Comparison of ENCODE assay signal across 9 mouse cellular contexts in the genomic region with DNA sequence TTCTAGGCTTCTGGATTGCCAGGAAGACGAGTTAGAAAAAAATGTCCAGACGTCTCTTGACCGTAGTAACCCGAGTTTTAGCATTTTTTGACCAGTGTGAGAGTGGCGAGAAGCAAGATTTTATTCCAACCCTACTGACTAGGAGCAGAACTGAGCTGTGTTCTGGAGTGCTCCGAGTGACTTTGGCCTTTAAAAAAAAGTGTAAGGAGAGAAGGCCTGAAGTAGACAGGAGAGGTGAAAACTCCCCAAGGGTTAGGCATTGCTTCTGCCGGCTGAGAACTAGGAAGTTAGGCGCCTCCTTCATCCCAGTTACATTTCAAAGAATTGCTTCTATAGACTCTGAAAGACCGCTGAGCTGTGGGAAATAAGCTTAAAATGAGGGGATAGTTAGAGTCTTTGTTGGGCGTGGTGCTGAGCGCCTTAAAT. TPM values are rescaled to one million over a fixed set of nuclear protein-coding genes. Genes with fewer than 3 reads are reported as not detected.
A peak's percentile ranks its signal among the peaks of the same experiment; 100 is the strongest.
DNase-seq lines count a peak whose midpoint lies in the region; ATAC-seq lines count a peak whose summit lies in the region.
"Had no signal": no experiment of that assay in that cellular context is flagged by ENCODE, and none has a peak within 500 bp of the region (broad histone marks: within the 10 kb centered on the region; RNA-seq: fewer than 3 reads in every experiment).

No protein-coding gene starts in this region.

- no peaks in the 10 kb centered on the region for H3K27me3 ChIP-seq in lung, embryonic 15.5 days
- no peaks in the 10 kb centered on the region for H3K27me3 ChIP-seq in heart, embryonic 16.5 days (ENCODE audit: control insufficient read depth, insufficient read depth, low read length)
- no peaks in the 10 kb centered on the region for H3K27me3 ChIP-seq in liver, embryonic 15.5 days

- no peaks in the 10 kb centered on the region for H3K9me3 ChIP-seq in lung, embryonic 15.5 days
- no peaks in the 10 kb centered on the region for H3K9me3 ChIP-seq in heart, embryonic 16.5 days (replicated peaks; ENCODE audit: control insufficient read depth, low read length)
- no peaks in the 10 kb centered on the region for H3K9me3 ChIP-seq in liver, embryonic 15.5 days (replicated peaks)

- WGBS in lung, embryonic 15.5 days: 0% methylated on average over 11 of the region's 11 CpGs
- 1% methylated on average over 11 of the region's 11 CpGs for WGBS in heart, embryonic 16.5 days
- under 1% methylated on average over 11 of the region's 11 CpGs for WGBS in liver, embryonic 15.5 days (ENCODE audit: insufficient replicate concordance)

- peaks cover 13% of the 10 kb centered on the region for H3K4me1 ChIP-seq in lung, embryonic 15.5 days
- H3K4me1 ChIP-seq in brown adipose tissue, adult 24 weeks (ENCODE audit: control insufficient read depth, insufficient read depth, insufficient read length, low read length): peaks cover 11% of the 10 kb centered on the region; the same call in 1 of the 2 replicates
- H3K4me1 ChIP-seq in heart, embryonic 16.5 days (ENCODE audit: control insufficient read depth, insufficient read depth, low read length): peaks cover 26% of the 10 kb centered on the region
- H3K4me1 ChIP-seq in liver, embryonic 15.5 days (replicated peaks): peaks cover 30% of the 10 kb centered on the region

- H3K4me2 ChIP-seq in lung, embryonic 15.5 days: peak overlapping the region; percentile 60
- H3K4me2 ChIP-seq in heart, embryonic 16.5 days (ENCODE audit: low read depth, low read length): peak overlapping the region; percentile 86
- peak overlapping the region; percentile 90 for H3K4me2 ChIP-seq in liver, embryonic 15.5 days

- intact Hi-C loops in left cerebral cortex, postnatal 10 days (cut with DNase I): loop anchor here (5.0 to 10.0 kb wide), 2 partner anchors 122 to 145 kb away; no protein-coding TSS in a partner anchor

- no peaks in the 10 kb centered on the region for H3K36me3 ChIP-seq in lung, embryonic 15.5 days
- no peaks in the 10 kb centered on the region for H3K36me3 ChIP-seq in heart, embryonic 16.5 days (ENCODE audit: control insufficient read depth, insufficient read depth)
- H3K36me3 ChIP-seq in liver, embryonic 15.5 days (replicated peaks): no peaks in the 10 kb centered on the region

- H3K9ac ChIP-seq in lung, embryonic 15.5 days: peak overlapping the region; percentile 97
- peak overlapping the region; percentile 100 for H3K9ac ChIP-seq in heart, embryonic 16.5 days (ENCODE audit: low read length)
- peak overlapping the region; percentile 98 for H3K9ac ChIP-seq in liver, embryonic 15.5 days

- peak overlapping the region; percentile 96 for H3K27ac ChIP-seq in lung, embryonic 15.5 days
- H3K27ac ChIP-seq in brown adipose tissue, adult 24 weeks (replicated peaks; ENCODE audit: low read depth, low read length): peak overlapping the region; percentile 96
- peak overlapping the region; percentile 99 for H3K27ac ChIP-seq in heart, embryonic 16.5 days (ENCODE audit: low read length)
- peak overlapping the region; percentile 92 for H3K27ac ChIP-seq in liver, embryonic 15.5 days (replicated peaks)

- H3K4me3 ChIP-seq in lung, embryonic 15.5 days: peak overlapping the region; percentile 88
- H3K4me3 ChIP-seq in brown adipose tissue, adult 24 weeks (ENCODE audit: insufficient read depth, low read depth, low read length): peak overlapping the region; percentile 98
- H3K4me3 ChIP-seq in heart, embryonic 16.5 days (ENCODE audit: low read length): peak overlapping the region; percentile 98
- H3K4me3 ChIP-seq in liver, embryonic 15.5 days (replicated peaks): peak overlapping the region; percentile 89

- no peak for ATAC-seq in lung, embryonic 15.5 days (ENCODE audit: borderline replicate concordance, extremely low read depth, low FRiP score, low TSS enrichment)
- no peak for ATAC-seq in heart, embryonic 16.5 days (replicated peaks; ENCODE audit: extremely low read depth, insufficient read depth, low FRiP score)
- no peak for ATAC-seq in liver, embryonic 15.5 days (ENCODE audit: insufficient read depth)

- DNase-seq in lung, postnatal 36 days: no peak
- peak; percentile 35 for DNase-seq in testis, postnatal 10 days (ENCODE audit: low spot score)
- no peak for DNase-seq in spleen, adult 18-20 months
- no peak for DNase-seq in left cerebral cortex, postnatal 10 days (ENCODE audit: extremely low spot score in 1 of 2, low spot score in 2 of 2)

RNA-seq across cellular contexts. Expression of gene Krcc1, which starts 0.9 kb away (rescaled TPM):
- polyA plus RNA-seq in lung, embryonic 15.5 days (2015; fragmentation: Nextera tagmentation; extraction: Ambion mirVana): 46.8 and 52.2 TPM in 2 replicates
- polyA plus RNA-seq in brown adipose tissue, adult 24 weeks (2012; ENCODE audit: insufficient read depth, insufficient read length, missing spikeins): 160 and 201 TPM in 2 replicates
- polyA plus RNA-seq in heart, embryonic 16.5 days (2015; fragmentation: Nextera tagmentation; extraction: Ambion mirVana): 61.5 and 69.2 TPM in 2 replicates
- 21.5 and 23.1 TPM in 2 replicates for polyA plus RNA-seq in liver, embryonic 15.5 days (2015; fragmentation: Nextera tagmentation; extraction: Ambion mirVana)
- total RNA-seq in left cerebral cortex, postnatal 10 days (2021): 10 to 100 TPM; 12.3 to 13.5 TPM

RNA-seq across cellular contexts. Expression of gene Smyd1, which starts 49.7 kb away (rescaled TPM):
- polyA plus RNA-seq in lung, embryonic 15.5 days (2015; fragmentation: Nextera tagmentation; extraction: Ambion mirVana): 3.0 and 4.5 TPM in 2 replicates
- polyA plus RNA-seq in brown adipose tissue, adult 24 weeks (2012; ENCODE audit: insufficient read depth, insufficient read length, missing spikeins): 2.5 and 6.3 TPM in 2 replicates
- 118 and 136 TPM in 2 replicates for polyA plus RNA-seq in heart, embryonic 16.5 days (2015; fragmentation: Nextera tagmentation; extraction: Ambion mirVana)
- polyA plus RNA-seq in liver, embryonic 15.5 days (2015; fragmentation: Nextera tagmentation; extraction: Ambion mirVana): 0.51 and 0.66 TPM in 2 replicates
- total RNA-seq in left cerebral cortex, postnatal 10 days (2021): 1 to 10 TPM; 2.0 to 2.3 TPM
- total RNA-seq: hematopoietic stem cell, adult 5-6 weeks had no signal

RNA-seq across cellular contexts. Expression of gene Cd8b1, which starts 50.3 kb away (rescaled TPM):
- 0.18 and 1.6 TPM in 2 replicates for polyA plus RNA-seq in lung, embryonic 15.5 days (2015; fragmentation: Nextera tagmentation; extraction: Ambion mirVana)
- 0.75 TPM in 1 of 2 replicates, not detected in the other for polyA plus RNA-seq in brown adipose tissue, adult 24 weeks (2012; ENCODE audit: insufficient read depth, insufficient read length, missing spikeins)
- 3.0 and 17.6 TPM in 2 replicates for polyA plus RNA-seq in heart, embryonic 16.5 days (2015; fragmentation: Nextera tagmentation; extraction: Ambion mirVana)
- 0.08 TPM in 1 of 2 replicates, not detected in the other for polyA plus RNA-seq in liver, embryonic 15.5 days (2015; fragmentation: Nextera tagmentation; extraction: Ambion mirVana)
- not detected for total RNA-seq in left cerebral cortex, postnatal 10 days (2021)
- total RNA-seq: hematopoietic stem cell, adult 5-6 weeks had no signal

Comparison
In these comparisons a context has a peak if more than half of its experiments do, and no peak if none do; other contexts are left out.
1. RNA of gene Smyd1, which starts 49.7 kb away (polyA plus RNA-seq): 118 to 136 TPM in heart, embryonic 16.5 days; 3.0 to 4.5 TPM in lung, embryonic 15.5 days, 2.5 to 6.3 TPM in brown adipose tissue, adult 24 weeks and 0.51 to 0.66 TPM in liver, embryonic 15.5 days; every median in the first group is over 10 times any median in the second.
2. Peak in every context shown above with its lines, with median percentiles within 50 percentile points of each other: H3K27ac ChIP-seq, H3K4me2 ChIP-seq, H3K4me3 ChIP-seq and H3K9ac ChIP-seq.